Mouse (Mus musculus): Measurements from ENCODE around the gene Fchsd2.
A peak's percentile ranks its signal among the peaks of the same experiment; 100 is the strongest.

The Fchsd2 gene

GRCm38 (mm10) chr7:101072123-101072740, 20.4 kb upstream of the Fchsd2 start:
- DNase-seq (ENCODE audit: low read depth): no peak

DNA sequence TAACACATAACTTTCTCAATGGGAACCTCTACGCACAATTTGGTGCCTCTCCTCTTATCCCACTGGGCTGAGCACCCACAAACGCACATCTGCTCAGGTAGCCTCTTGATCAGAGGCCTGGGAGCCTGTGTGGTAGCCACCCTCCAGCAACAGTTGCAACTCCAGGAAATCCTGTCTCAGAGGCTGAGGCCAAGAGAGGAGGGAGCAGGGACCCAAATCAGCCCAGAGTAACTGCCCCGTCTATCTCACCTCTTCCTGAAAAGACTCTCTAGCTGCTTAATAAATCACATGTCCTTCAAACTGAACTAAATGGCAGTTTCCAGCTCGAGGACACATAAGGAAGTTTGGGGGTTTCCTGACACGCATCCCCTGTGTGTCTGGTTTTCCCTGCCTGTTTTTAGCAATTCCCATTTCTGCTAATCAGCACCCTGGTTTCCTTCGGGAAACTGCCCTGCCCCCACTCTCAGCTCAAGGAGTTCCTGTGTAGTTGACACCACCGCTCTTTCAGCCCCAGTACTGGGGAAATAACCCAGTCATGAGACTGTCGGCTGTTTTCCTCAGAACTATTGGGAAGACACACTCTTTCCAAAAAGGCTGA, 18.4 kb upstream of the Fchsd2 start:
- DNase-seq (ENCODE audit: low read depth): no peak

- DNase-seq (ENCODE audit: low read depth): no peak
These were observed 9.0 kb upstream of the Fchsd2 start for GRCm38 (mm10) chr7:101083562-101084166.

GRCm38 (mm10) chr7:101084816-101085456, 7.7 kb upstream of the Fchsd2 start:
- DNase-seq (ENCODE audit: low read depth): no peak

DNA sequence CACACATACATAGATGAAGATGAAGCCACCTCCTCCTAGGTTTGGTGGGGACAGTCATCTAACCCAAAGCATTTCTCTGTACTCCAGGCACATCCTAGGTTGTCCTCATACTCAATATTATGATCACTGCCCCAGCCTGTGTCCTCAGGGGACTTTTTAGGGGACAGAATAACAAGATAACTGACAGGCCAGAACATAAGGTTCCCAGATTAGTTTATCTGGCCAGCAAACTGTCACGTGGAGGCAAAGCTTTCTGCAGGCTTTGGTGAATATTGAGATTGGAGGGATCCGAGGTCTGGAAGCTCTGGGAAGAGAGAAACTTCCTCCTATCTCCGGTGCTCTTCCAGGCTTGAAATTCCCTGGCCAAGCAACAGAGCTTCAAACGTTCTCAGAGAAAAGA, 6.9 kb upstream of the Fchsd2 start:
- DNase-seq (ENCODE audit: low read depth): no peak

DNA sequence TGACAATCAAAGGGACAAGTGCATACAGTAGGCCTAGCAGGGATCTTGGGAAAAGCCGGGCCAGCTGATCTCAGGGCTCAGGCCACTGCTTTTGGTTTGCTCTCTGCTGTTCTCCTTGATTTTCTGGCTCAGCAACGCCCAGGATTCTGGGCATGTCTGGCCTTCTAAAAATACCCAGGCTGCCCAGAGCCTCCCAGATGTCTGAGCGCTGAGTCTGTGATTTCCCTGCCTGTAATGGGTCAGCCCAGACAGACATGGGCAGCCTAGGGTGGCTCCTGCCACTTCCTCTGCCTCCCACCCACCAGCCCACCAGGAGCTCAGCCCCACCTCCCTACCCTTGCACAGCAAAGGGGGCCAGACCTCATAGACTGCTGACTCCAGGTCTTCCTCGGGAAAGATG, 4.0 kb upstream of the Fchsd2 start:
- peak; percentile 38 for DNase-seq (ENCODE audit: low read depth)

DNA sequence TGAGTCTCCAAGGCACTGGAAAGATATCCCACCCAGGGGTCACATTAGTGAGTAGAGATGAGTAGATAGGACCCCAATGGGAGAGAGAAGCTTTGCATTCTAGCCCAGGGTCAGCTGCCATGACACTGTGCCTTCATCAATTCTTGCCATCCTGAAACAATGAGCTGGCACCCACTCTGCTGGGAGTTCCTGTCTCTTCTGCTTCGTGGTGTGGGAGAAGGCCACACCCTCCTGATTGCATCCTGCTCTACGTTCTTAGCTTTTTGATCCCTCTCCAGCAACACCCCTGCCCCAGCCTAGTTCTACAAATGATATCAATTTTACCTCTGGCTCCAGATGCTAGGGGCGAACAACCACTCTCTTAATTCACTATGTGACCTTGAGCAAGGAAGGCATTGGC, 3.4 kb upstream of the Fchsd2 start:
- DNase-seq (ENCODE audit: low read depth): no peak

DNA sequence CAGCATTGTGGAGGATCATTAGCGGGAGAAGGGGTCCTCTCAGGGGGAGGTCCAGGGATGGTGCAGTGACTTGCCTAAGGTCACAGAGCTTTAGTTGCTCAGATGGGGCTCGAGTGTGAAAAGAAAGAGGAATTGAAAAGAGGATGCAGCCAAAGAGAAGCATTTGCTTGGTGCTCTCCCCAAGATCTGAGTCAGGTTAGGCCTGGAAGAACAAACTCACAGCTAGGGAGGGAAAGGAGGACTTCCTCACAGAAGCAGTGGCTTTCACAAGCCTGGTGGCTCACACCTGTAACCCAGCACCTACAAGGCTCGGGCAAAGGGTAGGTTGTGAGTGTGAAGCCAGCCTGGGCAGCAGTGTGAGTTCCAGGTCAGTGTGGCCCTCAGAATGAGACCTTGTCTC, 568 bp downstream of the Fchsd2 start:
- no peak for DNase-seq (ENCODE audit: low read depth)

DNA sequence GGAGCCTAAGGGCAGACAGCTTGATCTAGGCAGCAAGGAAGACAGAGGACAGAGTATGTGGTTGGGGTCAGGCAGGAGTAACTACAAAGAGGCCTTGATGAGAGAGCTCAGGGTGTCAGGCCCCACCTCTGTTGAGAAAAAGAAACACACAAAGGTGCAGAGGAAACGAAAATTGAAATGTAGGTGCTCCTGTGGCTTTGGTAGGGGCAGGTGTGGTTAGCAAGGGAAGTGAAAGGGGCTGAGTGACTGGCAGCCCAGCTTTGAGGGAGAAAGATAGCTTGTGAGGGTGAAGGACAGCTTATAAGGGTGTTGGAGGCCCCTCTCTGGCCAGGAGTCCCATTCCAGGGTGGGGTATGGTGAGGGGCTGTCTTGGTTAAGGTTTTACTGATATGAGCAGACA, 2.1 kb downstream of the Fchsd2 start:
- no peak for DNase-seq (ENCODE audit: low read depth)

DNA sequence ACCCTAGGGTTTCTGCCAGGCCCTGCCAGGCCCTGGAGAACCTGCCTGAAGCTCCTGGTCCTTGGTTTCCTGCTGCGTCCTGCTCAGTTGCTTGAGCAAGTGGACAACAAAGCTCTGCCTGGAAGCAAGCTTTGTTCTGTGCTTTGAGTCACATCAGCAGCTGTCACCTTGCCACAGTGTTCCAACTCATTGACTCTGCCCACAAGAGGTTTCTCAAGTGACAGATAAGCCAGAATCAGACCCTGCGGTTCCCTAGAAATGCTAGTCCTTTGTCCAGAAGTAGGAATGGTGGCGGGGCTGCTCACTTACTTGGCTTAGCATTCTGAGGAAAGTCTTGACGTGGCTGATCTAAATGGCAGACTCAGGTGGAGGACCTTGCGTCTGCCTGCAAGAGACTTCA, 2.9 kb downstream of the Fchsd2 start:
- DNase-seq (ENCODE audit: low read depth): no peak

DNA sequence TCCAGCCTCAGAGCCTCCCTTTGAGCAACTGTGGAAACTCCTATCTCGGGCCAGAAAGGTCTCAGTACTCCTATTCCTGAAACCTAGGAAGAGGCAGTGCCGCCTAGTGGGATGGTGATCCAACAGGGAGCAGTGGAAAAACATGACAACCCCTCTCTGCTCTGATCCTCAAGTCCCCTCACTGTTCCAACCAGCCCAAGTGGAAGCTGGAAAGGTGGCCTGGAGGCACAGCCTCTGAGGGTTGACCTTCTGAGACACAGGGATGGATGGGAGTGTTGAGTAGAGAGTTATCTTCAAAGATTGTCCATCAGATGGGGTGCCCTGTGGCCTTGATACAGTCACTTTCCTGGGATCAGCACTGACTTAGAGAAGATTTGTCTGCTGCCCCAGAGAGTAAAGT, 3.9 kb downstream of the Fchsd2 start:
- DNase-seq (ENCODE audit: low read depth): no peak

- DNase-seq (ENCODE audit: low read depth): no peak
These were observed 4.4 kb downstream of the Fchsd2 start for GRCm38 (mm10) chr7:101097084-101097483.

DNA sequence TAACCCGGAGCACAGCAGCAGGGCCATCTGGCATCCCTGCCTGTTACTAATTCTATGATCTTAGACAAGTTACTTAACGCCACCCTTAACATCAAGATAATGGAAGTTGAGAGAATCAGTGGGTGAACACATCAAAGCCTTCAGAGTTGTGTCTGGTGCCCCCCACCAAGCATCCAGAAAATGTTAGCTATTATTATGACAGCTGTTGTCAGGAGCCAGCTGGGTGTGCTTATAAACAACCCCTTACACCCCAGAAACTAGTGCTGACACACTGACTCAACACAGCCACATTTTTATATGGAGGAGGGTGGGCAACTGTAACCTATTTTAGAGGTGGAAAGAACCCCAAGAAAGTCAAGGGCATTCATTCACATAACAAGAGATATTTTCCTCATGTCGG, 7.3 kb downstream of the Fchsd2 start:
- DNase-seq (ENCODE audit: low read depth): no peak

DNA sequence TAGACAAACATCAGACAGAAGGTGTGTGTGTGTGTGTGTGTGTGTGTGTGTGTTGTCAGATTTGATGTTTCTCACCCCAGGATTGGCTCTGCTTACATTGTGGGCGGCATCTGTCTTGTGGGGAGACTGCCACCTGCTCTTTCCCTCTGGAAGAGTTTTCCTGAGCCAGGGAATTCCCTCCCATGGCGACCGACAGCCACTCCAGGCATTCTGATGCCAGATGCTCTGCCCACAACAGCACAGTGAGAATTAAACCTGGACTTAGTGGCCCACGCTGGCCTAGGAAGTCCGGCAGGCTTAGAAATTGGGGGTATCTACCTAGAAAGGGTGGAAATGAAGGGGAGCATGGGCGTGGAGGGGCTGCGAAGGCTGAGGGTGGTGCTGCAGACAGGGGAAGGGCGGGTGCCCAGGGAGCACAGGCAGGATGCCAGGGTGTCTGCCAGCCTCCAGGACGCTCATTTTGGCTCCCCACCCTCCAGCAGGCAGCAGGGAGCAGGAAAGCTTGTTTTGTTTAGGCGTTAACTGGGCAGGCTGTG, 8.6 kb downstream of the Fchsd2 start:
- no peak for DNase-seq (ENCODE audit: low read depth)

- no peak for DNase-seq (ENCODE audit: low read depth)
These were observed 14.0 kb downstream of the Fchsd2 start for GRCm38 (mm10) chr7:101106666-101107065.

- DNase-seq (ENCODE audit: low read depth): no peak
These were observed 14.6 kb downstream of the Fchsd2 start for GRCm38 (mm10) chr7:101107073-101107810.

DNA sequence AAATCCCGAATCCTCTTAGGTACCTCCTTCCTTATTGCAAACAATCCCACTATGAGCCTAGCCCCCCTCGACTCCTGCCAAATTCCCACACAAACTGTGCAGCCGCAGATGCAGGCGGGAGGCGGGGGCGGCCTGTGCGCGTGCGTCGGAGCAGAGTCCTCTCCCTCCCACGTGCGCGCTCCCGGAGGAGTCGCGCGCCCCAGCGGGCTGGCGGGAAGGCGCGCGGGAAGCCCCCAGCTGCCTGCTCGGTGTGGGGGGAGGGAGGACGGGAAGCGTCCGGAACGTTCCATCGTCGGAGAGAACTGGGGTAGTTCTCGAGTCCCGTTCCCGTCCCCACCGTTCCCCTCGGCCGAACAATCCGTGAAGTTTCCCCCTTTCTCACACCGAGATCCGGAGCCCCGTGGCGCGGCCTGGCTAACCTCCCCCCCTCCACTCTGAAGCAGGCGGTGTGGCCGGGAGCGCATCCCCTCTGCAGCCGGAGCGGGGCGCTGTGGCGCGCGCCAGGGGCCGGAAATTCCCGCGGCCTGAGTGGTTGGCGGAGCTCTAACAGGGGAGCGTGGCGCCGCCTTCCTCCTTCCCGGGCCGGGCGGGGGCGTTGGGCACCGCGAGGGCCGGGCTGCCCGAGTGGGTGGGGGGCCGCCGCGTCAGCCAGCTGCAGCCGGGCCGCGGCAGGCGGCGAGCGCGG, 15.4 kb downstream of the Fchsd2 start:
- DNase-seq (ENCODE audit: low read depth): peak; percentile 97

DNA sequence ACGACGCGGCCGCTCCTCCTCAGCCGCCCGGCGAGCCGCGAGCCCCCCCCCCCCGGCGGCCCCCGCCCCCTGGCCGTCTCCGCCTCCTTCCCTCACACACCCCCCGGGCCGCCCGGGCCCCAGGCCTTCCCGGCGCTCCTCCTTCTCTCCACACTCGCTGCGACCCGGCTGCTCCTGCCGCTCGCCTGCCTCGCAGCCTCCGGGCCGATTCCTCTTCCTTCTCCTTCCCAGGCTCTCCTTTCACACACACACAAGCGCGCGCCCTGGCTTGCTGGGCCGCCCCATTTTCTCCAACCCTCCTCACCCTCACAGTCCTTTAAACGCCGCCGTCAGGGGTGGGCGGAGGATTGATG, 16.0 kb downstream of the Fchsd2 start:
- DNase-seq (ENCODE audit: low read depth): no peak

- peak; percentile 63 for DNase-seq (ENCODE audit: low read depth)
These were observed 16.6 kb downstream of the Fchsd2 start for GRCm38 (mm10) chr7:101109006-101109855.

GRCm38 (mm10) chr7:101109856-101110350, 17.2 kb downstream of the Fchsd2 start:
- DNase-seq (ENCODE audit: low read depth): no peak

GRCm38 (mm10) chr7:101113410-101113809, 20.7 kb downstream of the Fchsd2 start:
- no peak for DNase-seq (ENCODE audit: low read depth)

Measured in NIH3T3 (cell line).